Mouse (Mus musculus) forelimb bud, embryonic 11.5 days (tissue): ENCODE measurements around the gene Nptn.
A peak's percentile ranks its signal among the peaks of the same experiment; 100 is the strongest.

ENCODE experiments used
- DNase-seq: peaks from one replicate; pipeline ENCODE4 v3.0.0-alpha.2; 2012; ENCODE audit warnings: low read depth, low spot score

The Nptn gene

DNA sequence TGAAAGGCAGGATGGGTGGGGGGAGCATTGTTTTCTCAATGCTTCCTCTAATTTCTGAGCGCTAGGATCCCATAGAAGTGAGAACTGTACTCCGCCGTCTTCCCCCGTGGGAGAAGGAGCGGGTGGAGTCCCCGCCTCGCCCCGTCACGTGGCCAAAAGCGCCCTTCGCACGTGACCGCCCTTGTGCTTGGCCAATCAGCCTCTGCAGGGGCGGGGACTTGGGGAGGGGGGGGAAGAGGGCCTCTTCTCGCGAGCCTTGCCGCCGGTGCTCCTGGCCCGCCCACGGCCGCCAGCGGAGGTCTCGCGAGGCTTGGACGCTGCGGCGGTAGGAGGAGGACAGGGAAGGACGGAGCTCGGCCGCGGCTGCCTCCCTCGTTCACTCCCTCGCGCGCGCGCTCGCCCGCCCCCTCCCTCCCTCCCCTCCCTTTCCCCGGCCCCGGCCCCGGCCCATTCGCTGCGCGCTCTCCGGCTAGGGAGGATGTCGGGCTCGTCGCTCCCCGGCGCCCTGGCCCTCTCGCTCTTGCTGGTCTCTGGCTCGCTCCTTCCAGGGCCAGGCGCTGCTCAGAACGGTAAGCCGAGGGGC lies at the start of gene Nptn:
TSS of gene Nptn (plus strand) at position 283 of the 583 bp plus-strand sequence.
- DNase-seq, result peak; percentile 97

- no peak for DNase-seq
Observed at GRCm38 (mm10) chr9:58533322-58533721, 48.7 kb upstream of the Nptn start.

DNA sequence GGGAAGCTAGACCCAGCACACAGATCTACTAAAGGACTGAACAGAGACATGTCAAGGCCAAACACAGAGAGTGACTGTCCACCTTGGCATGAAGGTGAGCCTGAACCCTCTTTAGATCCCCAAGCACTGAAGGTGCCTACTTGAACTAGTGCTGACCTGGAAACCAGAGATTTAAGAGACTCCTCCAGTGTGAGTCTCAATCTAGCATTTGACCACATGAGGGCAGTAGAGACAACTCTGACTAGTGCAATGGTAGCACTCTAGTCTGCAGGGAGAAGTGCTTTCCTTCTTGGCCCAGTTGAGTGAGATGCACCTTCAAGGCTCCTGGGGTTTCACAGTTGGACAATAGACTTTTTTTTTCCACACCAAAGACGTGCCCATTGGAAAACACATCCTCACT lies 47.3 kb upstream of the Nptn start:
- DNase-seq, result peak; percentile 72

DNA sequence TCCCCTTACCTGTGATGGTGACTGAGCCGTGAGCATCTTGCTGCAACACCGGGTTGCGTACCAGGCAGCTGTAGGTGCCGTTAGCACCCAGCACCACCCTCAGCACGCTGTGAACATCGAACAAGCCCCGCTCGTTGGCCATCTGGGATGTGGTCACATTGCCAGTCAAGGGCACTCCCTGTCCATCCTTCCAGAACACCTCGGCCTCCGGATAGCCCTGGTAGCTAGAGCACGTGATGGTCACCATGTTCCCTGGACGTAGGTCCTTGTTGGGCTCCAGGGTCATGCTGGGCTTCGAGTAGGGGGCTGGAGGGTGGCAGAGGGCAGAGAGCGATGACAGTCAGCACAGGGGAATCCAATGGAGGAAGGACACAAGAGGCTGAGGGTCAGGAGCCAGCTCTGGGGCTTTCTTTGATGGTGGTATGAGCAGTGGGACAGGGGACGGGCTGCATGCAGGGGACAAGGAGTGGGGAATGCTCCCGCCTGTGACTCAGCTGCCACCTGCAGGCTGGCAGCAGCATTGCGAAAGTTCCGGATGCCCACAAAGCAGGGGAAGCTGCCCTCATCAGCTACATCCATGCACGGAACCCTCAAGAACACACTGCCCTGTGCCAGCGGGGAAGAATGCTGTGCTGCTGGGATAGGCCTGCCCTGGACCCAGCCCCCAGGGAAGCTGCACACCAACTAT lies 46.4 kb upstream of the Nptn start:
- no peak for DNase-seq

DNA sequence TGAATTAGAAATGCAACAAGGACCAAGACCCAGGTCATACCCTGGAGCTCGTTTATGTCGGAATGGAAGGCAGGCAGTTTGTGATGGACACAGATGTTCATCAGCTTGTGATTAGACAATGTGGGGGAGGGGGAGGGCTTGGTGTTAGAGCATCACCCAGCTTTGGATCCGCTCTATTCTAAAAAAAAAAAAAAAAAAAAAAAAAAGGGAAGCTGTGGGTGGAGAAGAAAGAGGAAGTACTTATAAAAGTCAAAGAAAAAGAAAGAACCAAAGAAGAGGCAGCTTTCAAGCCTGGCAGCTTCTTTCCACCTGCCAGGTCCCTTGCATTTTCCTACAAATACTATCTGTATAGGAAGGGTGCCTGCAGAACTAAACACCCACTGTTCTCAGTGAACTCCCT lies 44.3 kb upstream of the Nptn start:
- no peak for DNase-seq

DNA sequence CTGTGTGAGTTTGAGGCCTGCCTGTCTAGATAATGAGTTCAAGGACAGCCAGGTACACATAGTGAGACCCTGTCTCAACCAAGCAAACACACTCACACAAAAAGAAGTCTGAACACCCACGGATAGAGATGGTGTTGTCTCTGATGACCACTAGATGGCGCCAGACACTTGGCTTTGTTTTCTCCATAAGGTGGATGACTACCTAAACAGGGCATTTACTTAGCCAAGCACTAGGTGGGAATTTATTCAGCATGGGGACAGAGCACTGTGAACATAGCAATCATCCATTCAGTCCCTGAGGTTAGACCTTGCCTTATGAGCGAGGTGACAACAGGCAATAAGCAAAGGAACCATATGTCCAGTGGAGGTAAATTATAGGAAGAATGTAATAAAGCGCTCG lies 42.2 kb upstream of the Nptn start:
- DNase-seq, result peak; percentile 75

- no peak for DNase-seq
Observed at GRCm38 (mm10) chr9:58541895-58542338, 40.1 kb upstream of the Nptn start.

DNA sequence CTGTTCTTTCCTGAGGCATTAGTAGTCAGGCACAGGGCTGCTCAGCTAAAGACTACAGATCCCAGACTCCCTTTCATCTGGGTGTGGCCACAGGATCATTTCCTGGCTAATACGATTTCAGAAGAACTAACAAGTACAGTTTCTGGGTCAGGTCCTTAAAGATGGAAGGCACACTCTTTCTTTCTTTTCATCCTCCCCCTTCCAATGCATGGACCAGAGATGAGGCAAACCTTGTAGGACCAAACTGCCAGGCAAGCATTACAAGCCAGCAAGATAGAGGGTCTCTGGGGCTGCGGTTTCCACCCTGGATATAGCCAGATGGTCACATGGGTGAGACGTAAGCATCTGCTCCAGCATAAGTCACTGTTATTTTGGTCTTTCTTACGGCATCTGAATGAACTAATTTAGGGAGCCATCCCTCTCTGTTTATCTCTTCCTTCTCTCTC lies 37.1 kb upstream of the Nptn start:
- no peak for DNase-seq

DNA sequence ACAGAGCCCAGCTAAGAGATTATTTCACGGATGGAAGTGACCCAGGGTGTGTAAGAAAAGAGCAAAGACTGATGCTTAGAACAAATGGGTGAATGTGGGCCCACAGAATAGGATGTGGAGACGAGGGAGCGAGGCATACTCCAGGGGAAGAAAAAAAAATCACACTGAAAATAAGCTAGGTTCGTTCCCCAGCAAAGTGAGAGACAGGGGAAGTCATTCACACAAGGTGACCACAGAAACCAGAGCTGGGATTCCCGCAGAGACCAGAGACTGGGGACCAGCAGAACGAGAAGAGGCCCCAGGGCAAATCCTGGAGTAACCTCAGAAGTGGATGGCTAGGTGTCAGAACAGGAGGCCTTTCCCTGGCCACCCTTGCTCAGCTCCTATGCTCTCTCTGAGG lies 36.6 kb upstream of the Nptn start:
- no peak for DNase-seq

DNA sequence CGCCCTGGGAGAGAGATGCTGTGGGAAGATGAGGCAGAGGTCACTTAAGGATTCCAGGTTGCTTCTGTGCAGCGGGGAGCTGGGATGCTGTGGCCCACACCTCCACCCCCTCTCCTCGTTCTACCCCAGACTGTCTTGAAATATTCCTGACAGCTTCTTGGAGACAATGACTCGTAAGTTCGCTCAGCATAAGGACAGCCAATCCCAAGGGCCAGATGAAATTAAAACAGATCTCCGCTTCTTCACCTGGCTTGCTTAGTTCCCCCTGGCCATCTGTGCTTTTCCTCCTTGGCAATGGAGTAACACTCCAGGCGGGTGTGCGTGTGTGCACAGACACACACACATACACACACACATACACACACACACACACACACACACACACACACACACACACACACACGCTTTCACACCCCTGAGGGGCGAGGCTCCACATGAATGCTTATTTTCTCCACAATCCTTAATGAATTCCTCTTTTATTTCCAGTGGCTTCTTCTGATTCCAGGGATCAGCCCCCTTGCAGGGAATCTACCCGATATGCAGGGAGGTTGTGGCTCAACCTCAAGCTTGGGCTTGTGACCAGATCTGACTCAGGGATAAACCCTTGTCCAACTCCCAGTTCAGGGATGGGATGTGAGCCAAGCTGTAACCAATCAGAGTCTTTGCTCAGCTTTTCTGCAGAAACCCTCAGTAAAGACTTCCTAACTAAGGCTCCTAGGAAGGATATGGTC lies 35.2 kb upstream of the Nptn start:
- DNase-seq, result no peak

DNA sequence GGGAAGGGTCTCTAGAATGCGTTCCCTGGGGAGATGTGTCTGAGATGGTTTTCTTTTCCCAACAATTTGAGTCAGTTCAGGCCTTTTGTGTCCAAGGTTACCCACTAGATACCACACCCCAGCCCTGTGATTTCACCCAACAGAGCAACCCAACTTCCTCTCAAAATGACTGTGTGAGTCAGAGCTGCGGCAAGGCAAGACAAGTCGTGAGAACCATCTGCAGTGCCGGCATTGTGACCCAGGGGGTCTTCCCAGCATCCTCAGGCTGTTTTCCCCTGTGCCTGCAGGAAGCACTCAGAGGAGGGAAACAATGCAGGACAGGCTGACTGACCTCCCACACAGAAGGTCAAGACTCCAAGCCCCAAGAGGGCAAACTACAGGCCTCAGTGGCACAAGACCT lies 33.1 kb upstream of the Nptn start:
- DNase-seq, result no peak

GRCm38 (mm10) chr9:58549694-58550093 lies 32.3 kb upstream of the Nptn start:
- DNase-seq, result no peak

GRCm38 (mm10) chr9:58550928-58551327 lies 31.1 kb upstream of the Nptn start:
- no peak for DNase-seq

DNA sequence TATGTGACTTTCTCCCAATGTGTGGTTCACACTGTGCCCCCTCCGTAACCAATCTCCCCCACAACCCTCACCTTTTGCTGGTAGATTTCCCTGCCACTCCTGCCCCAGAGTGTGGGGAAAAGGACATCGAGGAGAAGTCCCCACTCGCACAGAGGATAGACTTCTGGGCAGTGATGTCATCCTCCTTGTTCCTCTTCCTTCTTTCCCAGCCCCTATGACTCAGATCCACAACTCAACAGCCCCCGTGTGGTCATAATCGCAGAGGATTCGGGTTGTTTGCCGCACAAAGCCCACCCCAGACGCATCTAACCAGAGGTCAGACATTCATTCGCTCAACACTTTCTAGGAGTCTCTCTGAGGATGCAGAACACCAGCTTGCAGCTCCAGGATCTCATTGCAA lies 30.0 kb upstream of the Nptn start:
- DNase-seq, result no peak

DNA sequence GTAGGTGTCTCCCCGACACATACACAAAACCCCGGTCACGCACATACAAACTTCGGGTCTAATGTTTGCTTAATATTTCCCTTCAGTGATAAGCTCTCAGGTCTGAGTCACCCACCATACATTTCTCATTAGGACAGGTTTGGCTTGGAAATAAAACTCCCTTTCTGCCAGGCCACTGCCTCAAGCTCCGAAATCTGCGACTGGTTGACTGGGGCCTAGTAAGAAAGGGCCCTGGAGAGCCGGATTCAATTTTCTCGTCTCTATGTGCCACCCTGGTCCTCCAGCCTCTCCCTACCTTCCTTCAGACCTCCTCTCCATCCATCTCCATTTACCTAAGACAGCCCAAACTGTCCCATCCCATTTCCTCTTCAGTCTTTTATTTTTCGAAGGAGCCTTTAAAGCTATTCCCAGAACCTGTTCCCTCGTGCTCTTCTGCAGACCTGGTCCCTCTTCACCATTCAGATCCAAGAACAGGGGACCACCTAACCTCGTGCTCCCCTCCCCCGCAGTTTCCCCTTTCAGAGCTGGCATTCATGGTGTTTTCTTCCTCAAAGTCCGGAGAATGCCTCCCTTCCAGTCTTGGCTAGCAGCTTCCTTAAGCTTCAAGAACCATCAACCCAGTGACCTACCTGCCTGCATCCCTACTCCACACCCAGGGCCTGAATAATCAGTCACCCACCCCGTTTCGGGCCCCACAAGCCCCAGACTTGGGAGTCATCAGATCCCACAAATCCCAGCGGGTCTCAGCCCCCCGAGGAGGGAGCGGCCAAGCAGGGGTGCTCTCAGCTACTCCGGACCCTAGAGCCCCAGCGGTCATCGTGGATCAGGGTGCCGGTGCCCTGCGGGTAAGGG lies 27.8 kb upstream of the Nptn start:
- peak; percentile 51 for DNase-seq

DNA sequence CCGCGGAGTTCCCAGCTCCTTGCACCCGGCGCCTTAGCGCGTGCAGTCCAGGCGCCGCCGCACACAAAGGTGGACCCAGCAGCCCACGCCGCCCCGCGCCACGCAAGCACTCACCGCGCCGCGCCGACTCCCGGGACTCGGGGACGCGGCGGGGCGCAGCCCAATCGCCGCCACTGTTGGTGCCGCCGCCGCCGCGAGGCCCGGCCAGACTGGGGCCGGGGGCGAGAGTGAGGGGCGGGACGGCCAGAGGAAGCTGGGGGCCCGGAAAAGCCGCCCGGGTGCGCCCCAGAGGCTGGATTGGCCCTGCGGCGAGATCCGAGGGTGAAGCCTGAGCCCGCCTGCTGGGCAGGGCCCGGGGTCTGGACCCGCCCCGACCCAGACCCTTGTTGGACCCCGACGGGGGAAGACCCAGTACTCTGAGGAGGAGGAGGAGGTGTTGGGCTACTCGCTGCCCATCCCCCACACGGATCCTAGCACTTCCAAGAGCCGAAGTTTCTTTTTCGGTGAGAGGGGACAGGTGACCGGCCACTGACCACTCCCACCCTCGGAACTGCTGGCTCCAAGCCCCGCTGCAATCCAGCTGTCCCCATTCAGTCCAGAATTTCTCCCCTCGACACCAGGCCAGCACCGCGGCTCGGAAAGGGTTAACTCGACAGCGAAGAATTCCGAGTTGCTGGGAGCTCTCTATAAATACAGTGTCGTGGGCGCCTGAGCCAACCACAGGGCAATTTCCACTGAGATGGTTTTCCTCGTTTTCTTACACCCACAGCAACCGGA lies 26.9 kb upstream of the Nptn start, which contains the start of gene Cd276:
TSS of gene Cd276 (minus strand) at position 530 of the 777 bp plus-strand sequence.
- peak; percentile 84 for DNase-seq

DNA sequence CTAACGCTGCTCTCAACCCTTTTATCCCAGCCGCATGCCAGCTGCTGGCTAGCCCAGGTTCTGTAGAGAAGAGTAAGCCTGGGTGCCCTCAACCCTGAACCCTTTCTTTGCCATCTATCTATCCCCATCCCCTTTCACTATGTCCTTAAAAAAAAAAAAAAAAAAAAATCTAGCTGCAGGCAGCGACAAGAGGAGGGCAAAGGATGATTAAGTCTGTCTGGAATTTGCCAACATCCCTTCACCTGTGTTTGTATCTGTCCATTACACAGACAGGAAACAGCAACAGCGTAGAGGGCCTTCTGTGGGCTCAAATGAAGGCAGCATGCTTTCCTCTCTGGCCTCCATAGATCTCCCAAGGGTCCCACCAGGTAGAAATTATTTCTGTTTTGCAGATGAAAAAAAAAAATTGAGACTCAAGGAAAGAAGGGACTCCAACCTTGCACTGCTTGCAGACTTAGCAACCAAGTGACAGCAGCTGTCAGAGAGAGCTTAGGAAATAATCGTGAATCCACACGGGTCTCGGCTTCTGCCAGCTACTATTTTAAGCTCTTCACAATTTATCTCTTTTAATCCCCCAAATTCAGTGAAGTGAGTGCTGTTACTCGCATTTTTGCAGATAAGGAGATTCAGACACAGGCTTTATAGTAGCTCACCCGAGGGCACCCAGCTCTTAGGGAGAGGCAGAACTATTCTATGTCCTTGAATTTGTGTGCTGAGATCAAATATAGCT lies 26.2 kb upstream of the Nptn start:
- no peak for DNase-seq

GRCm38 (mm10) chr9:58556627-58557026 lies 25.4 kb upstream of the Nptn start:
- DNase-seq, result no peak

GRCm38 (mm10) chr9:58557457-58558455 lies 24.3 kb upstream of the Nptn start:
- DNase-seq, result no peak
